Mouse (Mus musculus): Measurements from ENCODE around the gene Wdr53. TPM values are rescaled to one million over a fixed set of nuclear protein-coding genes. Genes with fewer than 3 reads are reported as not detected.
"Not testable (repeated sequence)": the region's sequence is repeated elsewhere in the genome, so short reads cannot be mapped to it uniquely, and the experiment has no call there.

Wdr53 gene
- total RNA-seq, 1 experiment from 2014 or later, result 19.7 TPM

GRCm38 (mm10) chr16:32275830-32276229 is 28.8 kb downstream of the Wdr53 start:
- no peak for ATAC-seq (ENCODE audit: extremely low read depth, insufficient number of reproducible peaks, low FRiP score, poor library complexity, severe bottlenecking)

GRCm38 (mm10) chr16:32277308-32278256 is 30.6 kb downstream of the Wdr53 start, which contains the start of gene Rnf168:
Gene Rnf168, plus strand, starts transcription at chr16:32277459.
- peak; percentile 66 for ATAC-seq (ENCODE audit: extremely low read depth, insufficient number of reproducible peaks, low FRiP score, poor library complexity, severe bottlenecking)

- ATAC-seq (ENCODE audit: extremely low read depth, insufficient number of reproducible peaks, low FRiP score, poor library complexity, severe bottlenecking), result no peak
Measured at GRCm38 (mm10) chr16:32278396-32278795, 31.4 kb downstream of the Wdr53 start.

DNA sequence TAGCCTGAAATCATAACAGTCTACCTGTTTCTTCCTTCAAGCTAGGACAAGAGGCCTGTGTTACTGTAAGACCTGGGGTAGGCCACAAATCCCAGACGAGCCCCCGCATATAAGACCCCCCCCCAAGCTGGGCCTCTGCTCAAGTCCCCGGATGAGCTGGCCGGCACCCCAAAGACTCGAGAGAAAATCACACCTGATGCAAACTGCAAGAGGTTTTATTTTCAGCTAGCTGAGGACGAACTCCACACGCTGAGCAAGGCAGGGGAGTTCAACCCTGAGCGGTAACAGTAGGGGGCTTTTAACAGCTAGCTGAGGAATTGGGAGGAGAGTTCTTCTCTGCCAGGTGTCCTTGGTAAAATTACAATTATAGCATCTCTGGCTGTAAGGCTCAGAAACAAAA is 33.2 kb downstream of the Wdr53 start:
- ATAC-seq (ENCODE audit: extremely low read depth, insufficient number of reproducible peaks, low FRiP score, poor library complexity, severe bottlenecking), result no peak

GRCm38 (mm10) chr16:32282608-32283007 is 35.6 kb downstream of the Wdr53 start:
- no peak for ATAC-seq (ENCODE audit: extremely low read depth, insufficient number of reproducible peaks, low FRiP score, poor library complexity, severe bottlenecking)

DNA sequence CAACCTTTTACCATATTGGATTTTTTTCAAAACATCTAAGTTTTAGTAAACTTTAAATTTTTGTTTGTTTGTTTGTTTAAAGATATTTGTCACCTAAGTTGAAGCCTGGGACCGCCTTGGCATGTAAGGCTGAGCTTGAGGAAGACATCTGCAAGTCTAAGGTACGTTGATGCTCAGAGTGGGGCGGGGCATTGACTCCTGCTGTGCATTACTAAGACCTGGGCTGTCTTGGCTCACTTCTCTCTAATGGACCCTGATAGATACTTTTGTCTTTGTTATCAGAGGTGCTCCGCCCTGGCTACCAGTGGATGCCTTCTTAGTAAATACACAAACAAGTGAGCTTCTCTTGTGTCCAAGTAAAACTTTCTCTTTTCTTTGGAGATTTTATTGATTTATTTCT is 44.8 kb downstream of the Wdr53 start:
- no peak for ATAC-seq (ENCODE audit: extremely low read depth, insufficient number of reproducible peaks, low FRiP score, poor library complexity, severe bottlenecking)

DNA sequence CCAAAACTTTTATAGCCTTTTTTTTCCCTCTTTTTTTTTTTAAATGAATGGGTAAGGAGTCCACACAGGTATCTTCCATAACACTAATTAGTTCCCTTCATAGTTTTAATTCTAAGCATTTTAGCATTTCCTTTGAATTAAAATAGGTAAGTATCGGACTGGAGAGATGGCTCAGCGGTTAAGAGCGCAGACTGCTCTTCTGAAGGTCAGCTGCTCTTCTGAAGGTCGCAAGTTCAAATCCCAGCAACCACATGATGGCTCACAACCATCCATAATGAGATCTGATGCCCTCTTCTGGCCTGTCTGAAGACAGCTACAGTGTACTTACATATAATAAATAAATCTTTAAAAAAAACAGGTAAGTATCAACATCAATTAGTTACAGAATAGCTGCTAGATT is 52.6 kb downstream of the Wdr53 start:
- ATAC-seq (ENCODE audit: extremely low read depth, insufficient number of reproducible peaks, low FRiP score, poor library complexity, severe bottlenecking), result not testable (repeated sequence)

DNA sequence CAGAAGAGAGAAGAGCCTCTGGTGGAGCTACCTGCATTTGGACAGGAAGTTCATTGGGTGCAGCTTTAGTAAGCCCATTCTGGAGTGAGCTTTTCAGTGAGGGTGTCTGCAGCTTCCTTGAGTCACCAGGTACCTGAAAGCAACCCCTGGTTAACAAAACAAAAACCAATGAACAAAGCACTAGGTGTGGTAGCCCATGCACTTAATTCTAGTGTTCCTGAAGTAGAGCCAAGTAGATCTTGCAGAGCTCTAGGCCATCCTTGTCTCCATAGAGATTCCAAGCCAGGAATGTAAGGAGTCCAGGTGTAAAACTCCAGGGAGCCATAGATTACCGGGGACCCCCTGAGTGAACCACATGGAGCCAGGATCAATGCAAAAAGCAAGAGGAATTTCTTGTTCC is 56.0 kb downstream of the Wdr53 start:
- no peak for ATAC-seq (ENCODE audit: extremely low read depth, insufficient number of reproducible peaks, low FRiP score, poor library complexity, severe bottlenecking)

GRCm38 (mm10) chr16:32303886-32304285 is 56.9 kb downstream of the Wdr53 start:
- ATAC-seq (ENCODE audit: extremely low read depth, insufficient number of reproducible peaks, low FRiP score, poor library complexity, severe bottlenecking), result no peak

Other genes with a start within 250 kb of the Wdr53 start
- gene Senp5, start 243.9 kb upstream of the Wdr53 start, total RNA-seq (2017), result 15.1 and 16.5 TPM in 2 replicates
- gene Pak2, start 167.9 kb upstream of the Wdr53 start, total RNA-seq (2017), result 114 and 128 TPM in 2 replicates
- 65.8 and 67.4 TPM in 2 replicates for gene Pigx, start 147.5 kb upstream of the Wdr53 start, total RNA-seq (2017)
- 59.0 and 64.6 TPM in 2 replicates for gene Cep19, start 147.4 kb upstream of the Wdr53 start, total RNA-seq (2017)
- 142 and 149 TPM in 2 replicates for gene Nrros, start 81.6 kb upstream of the Wdr53 start, total RNA-seq (2017)
- gene Bex6, start 67.4 kb upstream of the Wdr53 start, total RNA-seq (2017), result 1.6 TPM in 1 of 2 replicates, not detected in the other
- gene Fbxo45, start 69 bp upstream of the Wdr53 start, total RNA-seq (2017), result 13.9 and 15.0 TPM in 2 replicates
- not detected in 2 replicates for gene Smco1, start 24.2 kb downstream of the Wdr53 start, total RNA-seq (2017)
- gene Rnf168, start 30.2 kb downstream of the Wdr53 start, total RNA-seq (2017), result 18.4 and 22.1 TPM in 2 replicates
- gene Ubxn7, start 85.0 kb downstream of the Wdr53 start, total RNA-seq (2017), result 64.1 and 68.0 TPM in 2 replicates
- not detected in 2 replicates for gene Tm4sf19, start 153.3 kb downstream of the Wdr53 start, total RNA-seq (2017)
- 44.0 and 46.0 TPM in 2 replicates for gene Tctex1d2, start 172.5 kb downstream of the Wdr53 start, total RNA-seq (2017)
- 65.5 and 66.3 TPM in 2 replicates for gene Pcyt1a, start 183.7 kb downstream of the Wdr53 start, total RNA-seq (2017)
- 0.37 TPM in 1 of 2 replicates, not detected in the other for gene Slc51a, start 240.7 kb downstream of the Wdr53 start, total RNA-seq (2017)
- gene Zdhhc19, start 249.0 kb downstream of the Wdr53 start, total RNA-seq (2017), result not detected in 2 replicates

Measured in neutrophil, adult 5-6 weeks (primary cell).